Mouse (Mus musculus) ES-Bruce4 (cell line): ENCODE measurements around the gene Inpp5e.

ENCODE experiments used
- CTCF ChIP-seq: IDR thresholded peaks from one replicate; pipeline ENCODE4 v1.8.1; 2011; ENCODE audit warnings: low read depth, low read length
- EP300 ChIP-seq: IDR thresholded peaks from 2 replicates; pipeline ENCODE4 v1.6.1; 2011; ENCODE audit warnings: low read depth, low read length; ENCODE audit not compliant: insufficient read depth

DNA sequence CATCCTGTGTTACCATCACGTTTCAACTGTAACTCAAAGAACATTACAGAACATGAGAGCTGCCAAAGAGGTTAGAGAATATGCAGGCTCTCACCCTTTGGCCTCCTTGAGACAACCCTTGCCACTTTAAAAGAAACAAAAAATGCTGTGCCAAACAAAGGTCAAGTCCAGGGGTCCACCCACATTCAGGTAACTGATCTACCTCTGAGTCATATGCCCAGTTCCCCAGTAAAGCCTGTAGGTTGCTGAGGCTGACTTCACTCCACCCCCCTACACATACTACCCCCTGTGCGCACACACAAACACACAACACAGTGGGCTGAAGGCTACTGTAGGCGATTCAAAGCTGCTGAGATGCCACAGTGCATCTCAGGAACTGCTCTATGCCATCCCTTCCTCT is 21.3 kb downstream of the Inpp5e start:
- TF ChIP-seq CTCF (no peak), EP300 (no peak)
